Mouse (Mus musculus) fat pad, adult 2 months (tissue): ENCODE data around the gene Fat1.

Source experiments
- DNase-seq: peaks from one replicate; pipeline ENCODE4 v3.0.0-alpha.2; 2011; ENCODE audit warnings: low read depth, low spot score; ENCODE audit errors: extremely low read depth

The Fat1 gene

GRCm38 (mm10) chr8:44934850-44935497 lies at the start of gene Fat1:
Gene Fat1, plus strand, starts transcription at chr8:44935447.
- DNase-seq: no peak

- DNase-seq: no peak
These were observed 40.6 kb upstream of the Fat1 start for GRCm38 (mm10) chr8:44894626-44895025.

- DNase-seq: no peak
These were observed 35.7 kb upstream of the Fat1 start for GRCm38 (mm10) chr8:44899575-44899991.

GRCm38 (mm10) chr8:44911126-44911903 lies 23.9 kb upstream of the Fat1 start:
- DNase-seq: no peak

GRCm38 (mm10) chr8:44919487-44920082 lies 15.7 kb upstream of the Fat1 start:
- DNase-seq: no peak

GRCm38 (mm10) chr8:44920379-44921032 lies 14.7 kb upstream of the Fat1 start:
- no peak for DNase-seq

- no peak for DNase-seq
These were observed 10.3 kb upstream of the Fat1 start for GRCm38 (mm10) chr8:44924995-44925394.

- DNase-seq: no peak
These were observed 5.2 kb upstream of the Fat1 start for GRCm38 (mm10) chr8:44930058-44930457.

GRCm38 (mm10) chr8:44932546-44933342 lies 2.5 kb upstream of the Fat1 start:
- DNase-seq: no peak

GRCm38 (mm10) chr8:44933478-44933877 lies 1.8 kb upstream of the Fat1 start:
- DNase-seq: no peak

GRCm38 (mm10) chr8:44934416-44934815 lies 831 bp upstream of the Fat1 start:
- no peak for DNase-seq

- DNase-seq: no peak
These were observed 494 bp downstream of the Fat1 start for GRCm38 (mm10) chr8:44935741-44936140.

- no peak for DNase-seq
These were observed 1.3 kb downstream of the Fat1 start for GRCm38 (mm10) chr8:44936481-44936961.

- no peak for DNase-seq
These were observed 2.0 kb downstream of the Fat1 start for GRCm38 (mm10) chr8:44937141-44937825.

- DNase-seq: no peak
These were observed 2.8 kb downstream of the Fat1 start for GRCm38 (mm10) chr8:44937905-44938642.

- no peak for DNase-seq
These were observed 3.4 kb downstream of the Fat1 start for GRCm38 (mm10) chr8:44938643-44938979.

- DNase-seq: no peak
These were observed 10.3 kb downstream of the Fat1 start for GRCm38 (mm10) chr8:44945577-44945976.

GRCm38 (mm10) chr8:44948597-44948996 lies 13.3 kb downstream of the Fat1 start:
- DNase-seq: no peak

GRCm38 (mm10) chr8:44960455-44960854 lies 25.2 kb downstream of the Fat1 start:
- DNase-seq: no peak
